Mouse (Mus musculus) hindbrain, postnatal 0 days (tissue): ENCODE data around the gene Gpr141. TPM values are rescaled to one million over a fixed set of nuclear protein-coding genes. Genes with fewer than 3 reads are reported as not detected.

Experiments
- ATAC-seq: fragments of 200-750 bp; cut with Nextera tagmentation; 2 replicates; pipeline ENCODE4 v1.8.0; 2017; ENCODE audit warnings: mild to moderate bottlenecking, moderate TSS enrichment, moderate library complexity
- DNase-seq: peaks from one replicate; pipeline ENCODE4 v3.0.0-alpha.2; 2015; ENCODE audit warnings: low spot score
- H3K27ac ChIP-seq: fragments of 300-500 bp; sonication (generic); 2 replicates; pipeline ENCODE4 v1.5.1; 2014; ENCODE audit warnings: mild to moderate bottlenecking
- H3K27me3 ChIP-seq: fragments of 300-500 bp; sonication (generic); 2 replicates; pipeline ENCODE4 v1.6.1; 2014; ENCODE audit warnings: low read length, mixed read lengths; ENCODE audit not compliant: insufficient read depth
- H3K36me3 ChIP-seq: fragments of 300-500 bp; sonication (generic); 2 replicates; pipeline ENCODE4 v1.6.1; 2014; ENCODE audit warnings: low read length, mixed read lengths; ENCODE audit not compliant: insufficient read depth
- H3K4me1 ChIP-seq: fragments of 300-500 bp; sonication (generic); 2 replicates; pipeline ENCODE4 v1.6.1; 2014; ENCODE audit warnings: antibody characterized with exemption, low read length, mixed read lengths; ENCODE audit not compliant: insufficient read depth
- H3K4me2 ChIP-seq: fragments of 300-500 bp; sonication (generic); 2 replicates; pipeline ENCODE4 v1.6.1; 2014; ENCODE audit warnings: low read depth, mild to moderate bottlenecking, low read length, moderate library complexity, mixed read lengths
- H3K4me3 ChIP-seq: fragments of 300-500 bp; sonication (generic); 2 replicates; pipeline ENCODE4 v1.5.1; 2014; ENCODE audit warnings: low read length
- H3K9ac ChIP-seq: fragments of 300-500 bp; sonication (generic); replicated peaks from 2 replicates; pipeline ENCODE4 v1.6.1; 2014; ENCODE audit warnings: mild to moderate bottlenecking, low read length, moderate library complexity, mixed read lengths
- H3K9me3 ChIP-seq: fragments of 300-500 bp; sonication (generic); 2 replicates; pipeline ENCODE4 v1.6.1; 2016; ENCODE audit warnings: low read length, mixed read lengths
- CTCF ChIP-seq: IDR thresholded peaks from 2 replicates; pipeline ENCODE4 v1.5.1; 2016; ENCODE audit warnings: antibody characterized with exemption, control low read depth, low read depth
- WGBS: fragments of 180-500 bp; shearing (Covaris S2); extraction: QIAGEN DNeasy Blood & Tissue Kit; methylation state at CpG from one replicate; pipeline ENCODE4 v1.1.7; 2014; 5-methylcytosine and 5-hydroxymethylcytosine counted together
- polyA plus RNA-seq: library from polyadenylated mRNA; unstranded; fragments of >200 nt; fragmentation: Nextera tagmentation; extraction: Ambion mirVana; gene quantifications from 2 replicates; pipeline ENCODE4 v1.2.1, GENCODE M21; 2015
- total RNA-seq: library from RNA; depleted of rRNA; stranded (reverse); fragments of >200 nt; gene quantifications from 2 replicates; pipeline ENCODE4 v1.2.3, GENCODE M21; 2014

Gpr141 gene
- total and polyA plus RNA-seq, 2 experiments from 2014 or later, result 0.10 to 3.0 TPM

- WGBS, result 82% methylated on average over 1 of the region's 1 CpGs
- Histone ChIP-seq H3K9ac (no peak overlapping the region), H3K4me1 (no peaks in the 10 kb centered on the region), H3K27ac (no peak overlapping the region), H3K4me2 (no peak overlapping the region), H3K36me3 (no peaks in the 10 kb centered on the region), H3K9me3 (no peaks in the 10 kb centered on the region), H3K4me3 (no peak overlapping the region), H3K27me3 (no peaks in the 10 kb centered on the region)
- ATAC-seq (no peak), DNase-seq (no peak)
- TF ChIP-seq CTCF, result no peak
Measured at GRCm38 (mm10) chr13:19840206-19840605, 16.1 kb upstream of the Gpr141 start.

- H3K27me3 ChIP-seq, result no peaks in the 10 kb centered on the region
- no peaks in the 10 kb centered on the region for H3K36me3 ChIP-seq
- ATAC-seq (no peak), DNase-seq (no peak)
- TF ChIP-seq CTCF, result no peak
- H3K4me1 ChIP-seq, result no peaks in the 10 kb centered on the region
- no peak overlapping the region for H3K27ac ChIP-seq
- H3K9ac ChIP-seq, result no peak overlapping the region
- WGBS, result 92% methylated on average over 4 of the region's 4 CpGs
- H3K4me2 ChIP-seq, result no peak overlapping the region
- H3K9me3 ChIP-seq, result no peaks in the 10 kb centered on the region
- H3K4me3 ChIP-seq, result no peak overlapping the region
Measured at GRCm38 (mm10) chr13:19830560-19830959, 6.5 kb upstream of the Gpr141 start.

GRCm38 (mm10) chr13:19828095-19828494 lies 4.0 kb upstream of the Gpr141 start:
- no peak overlapping the region for H3K4me2 ChIP-seq
- TF ChIP-seq CTCF, result no peak
- H3K27me3 ChIP-seq, result no peaks in the 10 kb centered on the region
- no peak for ATAC-seq
- WGBS, result 91% methylated on average over 2 of the region's 2 CpGs
- no peaks in the 10 kb centered on the region for H3K9me3 ChIP-seq
- H3K36me3 ChIP-seq, result no peaks in the 10 kb centered on the region
- no peaks in the 10 kb centered on the region for H3K4me1 ChIP-seq
- no peak overlapping the region for H3K4me3 ChIP-seq
- H3K9ac ChIP-seq, result no peak overlapping the region
- H3K27ac ChIP-seq, result no peak overlapping the region
- DNase-seq, result no peak

GRCm38 (mm10) chr13:19821639-19822038 lies 2.4 kb downstream of the Gpr141 start:
- H3K36me3 ChIP-seq, result no peaks in the 10 kb centered on the region

GRCm38 (mm10) chr13:19819926-19820325 lies 4.1 kb downstream of the Gpr141 start:
- no peak for TF ChIP-seq CTCF
- H3K9me3 ChIP-seq, result no peaks in the 10 kb centered on the region
- no peaks in the 10 kb centered on the region for H3K36me3 ChIP-seq
- H3K4me1 ChIP-seq, result no peaks in the 10 kb centered on the region
- no peak overlapping the region for H3K9ac ChIP-seq
- no peak for DNase-seq
- H3K4me3 ChIP-seq, result no peak overlapping the region
- no peaks in the 10 kb centered on the region for H3K27me3 ChIP-seq
- H3K27ac ChIP-seq, result no peak overlapping the region
- ATAC-seq, result no peak
- H3K4me2 ChIP-seq, result no peak overlapping the region
- 95% methylated on average over 4 of the region's 4 CpGs for WGBS

More at GRCm38 (mm10) chr13:19821639-19822038, 2.4 kb downstream of the Gpr141 start:
- Histone ChIP-seq H3K9ac (no peak overlapping the region), H3K4me3 (no peak overlapping the region), H3K27ac (no peak overlapping the region), H3K9me3 (no peaks in the 10 kb centered on the region), H3K27me3 (no peaks in the 10 kb centered on the region), H3K4me1 (no peaks in the 10 kb centered on the region), H3K4me2 (no peak overlapping the region)
- no peak for ATAC-seq
- no peak for TF ChIP-seq CTCF
- DNase-seq, result no peak

- Histone ChIP-seq H3K9ac (no peak overlapping the region), H3K9me3 (no peaks in the 10 kb centered on the region), H3K4me2 (no peak overlapping the region), H3K4me3 (no peak overlapping the region), H3K36me3 (no peaks in the 10 kb centered on the region), H3K27me3 (no peaks in the 10 kb centered on the region), H3K4me1 (no peaks in the 10 kb centered on the region), H3K27ac (no peak overlapping the region)
- DNase-seq (no peak), ATAC-seq (no peak)
- TF ChIP-seq CTCF, result no peak
- WGBS, result 45% methylated on average over 2 of the region's 2 CpGs
Measured at GRCm38 (mm10) chr13:19819243-19819642, 4.8 kb downstream of the Gpr141 start.

- DNase-seq (no peak), ATAC-seq (no peak)
- no peak for TF ChIP-seq CTCF
- Histone ChIP-seq H3K27me3 (no peaks in the 10 kb centered on the region), H3K27ac (no peak overlapping the region), H3K9ac (no peak overlapping the region), H3K4me1 (no peaks in the 10 kb centered on the region), H3K4me3 (no peak overlapping the region), H3K36me3 (no peaks in the 10 kb centered on the region), H3K4me2 (no peak overlapping the region), H3K9me3 (no peaks in the 10 kb centered on the region)
- WGBS, result 72% methylated on average over 3 of the region's 3 CpGs
Measured at GRCm38 (mm10) chr13:19794942-19795341, 29.1 kb downstream of the Gpr141 start.
